Mouse (Mus musculus): Measurements from ENCODE around the gene Rabep2. TPM values are rescaled to one million over a fixed set of nuclear protein-coding genes. Genes with fewer than 3 reads are reported as not detected.

The Rabep2 gene
- total RNA-seq, 2 experiments from 2014 or later = 4.6 to 4.9 TPM

GRCm38 (mm10) chr7:126460623-126461399, 32.3 kb downstream of the Rabep2 start:
- intact Hi-C loops (cut with DNase I) = no loop called here

GRCm38 (mm10) chr7:126461626-126462025, 33.1 kb downstream of the Rabep2 start:
- DNase-seq (ENCODE audit: low spot score) = no peak
- intact Hi-C loops (cut with DNase I) = no loop called here

More at GRCm38 (mm10) chr7:126460623-126461399, 32.3 kb downstream of the Rabep2 start:
- no peak for DNase-seq (ENCODE audit: low spot score)

- intact Hi-C loops (cut with DNase I) = no loop called here
- DNase-seq (ENCODE audit: low spot score) = no peak
Measured at GRCm38 (mm10) chr7:126463004-126463403, 34.4 kb downstream of the Rabep2 start, which contains the start of gene Atp2a1. TSS of gene Atp2a1 (minus strand) at chr7:126463108.

- intact Hi-C loops (cut with DNase I) = no loop called here
- DNase-seq (ENCODE audit: low spot score) = no peak
Measured at GRCm38 (mm10) chr7:126463547-126463946, 35.0 kb downstream of the Rabep2 start.

GRCm38 (mm10) chr7:126464121-126464520, 35.6 kb downstream of the Rabep2 start:
- intact Hi-C loops (cut with DNase I) = no loop called here
- DNase-seq (ENCODE audit: low spot score) = no peak

GRCm38 (mm10) chr7:126464836-126465235, 36.3 kb downstream of the Rabep2 start:
- DNase-seq (ENCODE audit: low spot score) = no peak
- intact Hi-C loops (cut with DNase I) = loop anchor here (5.0 kb wide), 1 partner anchor 68 kb away; the partner anchor contains the start of gene Nfatc2ip

GRCm38 (mm10) chr7:126465246-126466030, 36.9 kb downstream of the Rabep2 start:
- no peak for DNase-seq (ENCODE audit: low spot score)
- intact Hi-C loops (cut with DNase I) = loop anchor here (5.0 kb wide), 1 partner anchor 68 kb away; the partner anchor contains the start of gene Nfatc2ip

GRCm38 (mm10) chr7:126466116-126466515, 37.6 kb downstream of the Rabep2 start:
- intact Hi-C loops (cut with DNase I) = loop anchor here (5.0 kb wide), 1 partner anchor 69 kb away; the partner anchor contains the start of gene Nfatc2ip
- no peak for DNase-seq (ENCODE audit: low spot score)

- DNase-seq (ENCODE audit: low spot score) = no peak
- intact Hi-C loops (cut with DNase I) = loop anchor here (5.0 kb wide), 1 partner anchor 69 kb away; the partner anchor contains the start of gene Nfatc2ip
Measured at GRCm38 (mm10) chr7:126466707-126467106, 38.1 kb downstream of the Rabep2 start.

- DNase-seq (ENCODE audit: low spot score) = no peak
- intact Hi-C loops (cut with DNase I) = loop anchor here (5.0 kb wide), 1 partner anchor 70 kb away; the partner anchor contains the start of gene Nfatc2ip
Measured at GRCm38 (mm10) chr7:126467271-126467670, 38.7 kb downstream of the Rabep2 start.

GRCm38 (mm10) chr7:126467834-126468627, 39.5 kb downstream of the Rabep2 start:
- intact Hi-C loops (cut with DNase I) = loop anchor here (5.0 kb wide), 1 partner anchor 71 kb away; the partner anchor contains the start of gene Nfatc2ip

GRCm38 (mm10) chr7:126470077-126470476, 41.5 kb downstream of the Rabep2 start:
- intact Hi-C loops (cut with DNase I) = no loop called here
- no peak for DNase-seq (ENCODE audit: low spot score)

More at GRCm38 (mm10) chr7:126467834-126468627, 39.5 kb downstream of the Rabep2 start:
- no peak for DNase-seq (ENCODE audit: low spot score)

- intact Hi-C loops (cut with DNase I) = no loop called here
- no peak for DNase-seq (ENCODE audit: low spot score)
Measured at GRCm38 (mm10) chr7:126471361-126471760, 42.8 kb downstream of the Rabep2 start.

- DNase-seq (ENCODE audit: low spot score) = no peak
- intact Hi-C loops (cut with DNase I) = no loop called here
Measured at GRCm38 (mm10) chr7:126471853-126472252, 43.3 kb downstream of the Rabep2 start.

GRCm38 (mm10) chr7:126472306-126472705, 43.7 kb downstream of the Rabep2 start:
- intact Hi-C loops (cut with DNase I) = no loop called here

GRCm38 (mm10) chr7:126472713-126473112, 44.2 kb downstream of the Rabep2 start:
- DNase-seq (ENCODE audit: low spot score) = no peak
- intact Hi-C loops (cut with DNase I) = no loop called here

More at GRCm38 (mm10) chr7:126472306-126472705, 43.7 kb downstream of the Rabep2 start:
- no peak for DNase-seq (ENCODE audit: low spot score)

GRCm38 (mm10) chr7:126473470-126474086, 45.0 kb downstream of the Rabep2 start:
- intact Hi-C loops (cut with DNase I) = no loop called here
- DNase-seq (ENCODE audit: low spot score) = no peak

- intact Hi-C loops (cut with DNase I) = no loop called here
- no peak for DNase-seq (ENCODE audit: low spot score)
Measured at GRCm38 (mm10) chr7:126474486-126474955, 46.0 kb downstream of the Rabep2 start.
